Comparison of ENCODE assay signal across 8 mouse cellular contexts in the genomic region with DNA sequence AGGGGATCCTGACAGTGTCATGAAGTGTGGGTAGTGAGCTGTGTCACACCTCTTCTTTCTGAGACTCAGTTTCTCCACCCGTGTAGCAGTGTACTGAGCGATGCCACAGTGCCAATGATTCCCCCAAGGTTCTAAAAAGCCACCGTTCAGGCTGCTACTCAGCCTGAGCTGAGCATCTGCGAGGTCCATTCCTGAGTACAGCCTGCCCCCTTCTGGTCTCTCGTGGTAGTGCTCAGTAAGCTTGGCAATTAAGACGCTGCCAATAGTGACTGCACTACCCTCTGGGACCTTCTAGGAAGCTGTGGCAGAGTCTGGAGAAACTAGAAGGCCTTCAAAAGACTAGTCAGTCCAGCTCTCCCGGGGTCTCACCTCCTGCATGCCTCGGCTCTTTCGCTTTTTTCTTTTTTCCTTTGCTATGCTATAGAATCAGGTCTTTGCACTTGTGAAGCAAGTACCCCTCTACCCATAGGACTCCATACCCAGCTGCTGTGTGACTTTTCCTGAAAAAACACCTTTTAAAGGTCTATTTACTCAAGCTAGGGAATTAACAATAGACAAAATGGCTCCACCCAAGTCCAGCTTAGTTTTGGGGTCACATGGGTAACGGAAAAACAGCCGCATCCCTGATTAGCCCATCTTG. TPM values are rescaled to one million over a fixed set of nuclear protein-coding genes. Genes with fewer than 3 reads are reported as not detected.
DNase-seq lines count a peak whose midpoint lies in the region; ATAC-seq lines count a peak whose summit lies in the region.

No protein-coding gene starts in this region.

- H3K9ac ChIP-seq in embryonic facial prominence, embryonic 13.5 days = no peak overlapping the region
- no peak overlapping the region for H3K9ac ChIP-seq in kidney, embryonic 16.5 days (replicated peaks; ENCODE audit: low read length)
- no peak overlapping the region for H3K9ac ChIP-seq in stomach, embryonic 14.5 days (replicated peaks; ENCODE audit: low read depth, low read length)

- WGBS in embryonic facial prominence, embryonic 13.5 days = 13% methylated on average over 11 of the region's 11 CpGs
- WGBS in kidney, embryonic 16.5 days = 15% methylated on average over 11 of the region's 11 CpGs
- WGBS in stomach, embryonic 14.5 days = 16% methylated on average over 11 of the region's 11 CpGs

- H3K36me3 ChIP-seq in embryonic facial prominence, embryonic 13.5 days = no peaks in the 10 kb centered on the region
- H3K36me3 ChIP-seq in kidney, embryonic 16.5 days (ENCODE audit: insufficient read depth, low read length) = no peaks in the 10 kb centered on the region
- H3K36me3 ChIP-seq in stomach, embryonic 14.5 days (ENCODE audit: control insufficient read depth, insufficient read depth, low read length) = no peaks in the 10 kb centered on the region

- no peak overlapping the region for H3K27ac ChIP-seq in embryonic facial prominence, embryonic 13.5 days
- H3K27ac ChIP-seq in kidney, embryonic 16.5 days (ENCODE audit: low read length) = no peak overlapping the region
- H3K27ac ChIP-seq in stomach, embryonic 14.5 days (ENCODE audit: low read length) = no peak overlapping the region

- H3K4me2 ChIP-seq in embryonic facial prominence, embryonic 13.5 days = peak overlapping the region; percentile 17; the same call in 1 of the 2 replicates
- H3K4me2 ChIP-seq in kidney, embryonic 16.5 days (replicated peaks; ENCODE audit: low read depth, low read length) = no peak overlapping the region
- H3K4me2 ChIP-seq in stomach, embryonic 14.5 days (replicated peaks; ENCODE audit: low read depth, low read length) = no peak overlapping the region

- H3K4me1 ChIP-seq in embryonic facial prominence, embryonic 13.5 days = peaks cover 23% of the 10 kb centered on the region
- peaks cover 5% of the 10 kb centered on the region; the same call in 1 of the 2 replicates for H3K4me1 ChIP-seq in kidney, embryonic 16.5 days (ENCODE audit: insufficient read depth, low read length)
- no peaks in the 10 kb centered on the region for H3K4me1 ChIP-seq in stomach, embryonic 14.5 days (ENCODE audit: control insufficient read depth, insufficient read depth, low read length)

- H3K9me3 ChIP-seq in embryonic facial prominence, embryonic 13.5 days = no peaks in the 10 kb centered on the region
- no peaks in the 10 kb centered on the region for H3K9me3 ChIP-seq in kidney, embryonic 16.5 days (ENCODE audit: low read length)
- no peaks in the 10 kb centered on the region for H3K9me3 ChIP-seq in stomach, embryonic 14.5 days (ENCODE audit: control insufficient read depth, low read depth, low read length)

- no peak overlapping the region for H3K4me3 ChIP-seq in embryonic facial prominence, embryonic 13.5 days
- H3K4me3 ChIP-seq in kidney, embryonic 16.5 days (ENCODE audit: low read length) = no peak overlapping the region
- H3K4me3 ChIP-seq in stomach, embryonic 14.5 days (ENCODE audit: low read depth, low read length) = no peak overlapping the region

- DNase-seq in 3134 (ENCODE audit: extremely low read depth, insufficient read length, low spot score) (peak; percentile 61), liver (peak; percentile 78)
- DNase-seq in adrenal gland, postnatal 36 days = peak; percentile 89 to 90
- DNase-seq in heart, adult 9 months (ENCODE audit: low spot score in 2 of 2) = peak; percentile 59 to 83
- peak; percentile 49 to 68 for DNase-seq in natural killer cell, adult 2 months (ENCODE audit: low spot score in 2 of 2)

- H3K27me3 ChIP-seq in embryonic facial prominence, embryonic 13.5 days = no peaks in the 10 kb centered on the region
- H3K27me3 ChIP-seq in kidney, embryonic 16.5 days (ENCODE audit: insufficient read depth, low read length) = no peaks in the 10 kb centered on the region; the same call in 1 of the 2 replicates
- no peaks in the 10 kb centered on the region for H3K27me3 ChIP-seq in stomach, embryonic 14.5 days (ENCODE audit: control insufficient read depth, insufficient read depth, low read length)

- no peak; the same call in 1 of the 2 replicates for ATAC-seq in embryonic facial prominence, embryonic 13.5 days (ENCODE audit: insufficient number of reproducible peaks, insufficient read depth, low FRiP score, low TSS enrichment, low read depth)
- peak; percentile 69 for ATAC-seq in kidney, embryonic 16.5 days (ENCODE audit: low FRiP score, low TSS enrichment)
- ATAC-seq in stomach, embryonic 14.5 days (ENCODE audit: insufficient number of reproducible peaks, insufficient read depth, low FRiP score, low read depth) = peak; percentile 67

RNA-seq across cellular contexts. Expression of gene Sparc, which starts 36.4 kb away (rescaled TPM):
- total RNA-seq in adrenal gland, postnatal 36 days (2021) = 1,000 to 10,000 TPM; 2,443 to 3,326 TPM
- 1,239 and 1,279 TPM in 2 replicates for polyA plus RNA-seq in embryonic facial prominence, embryonic 13.5 days (2015; fragmentation: Nextera tagmentation; extraction: Ambion mirVana)
- polyA plus RNA-seq in kidney, embryonic 16.5 days (2015; fragmentation: Nextera tagmentation; extraction: Ambion mirVana) = 1,474 and 1,572 TPM in 2 replicates
- polyA plus RNA-seq in stomach, embryonic 14.5 days (2014; fragmentation: Nextera tagmentation; extraction: Ambion mirVana) = 1,638 and 1,722 TPM in 2 replicates

RNA-seq across cellular contexts. Expression of gene Fat2, which starts 50.2 kb away (rescaled TPM):
- total RNA-seq in adrenal gland, postnatal 36 days (2021) = under 1 TPM; 0.07 TPM
- 0.62 and 0.69 TPM in 2 replicates for polyA plus RNA-seq in embryonic facial prominence, embryonic 13.5 days (2015; fragmentation: Nextera tagmentation; extraction: Ambion mirVana)
- polyA plus RNA-seq in kidney, embryonic 16.5 days (2015; fragmentation: Nextera tagmentation; extraction: Ambion mirVana) = 0.06 and 0.11 TPM in 2 replicates
- polyA plus RNA-seq in stomach, embryonic 14.5 days (2014; fragmentation: Nextera tagmentation; extraction: Ambion mirVana) = 1.2 and 1.3 TPM in 2 replicates
